Mouse (Mus musculus): Measurements from ENCODE around the gene Il3.

DNA sequence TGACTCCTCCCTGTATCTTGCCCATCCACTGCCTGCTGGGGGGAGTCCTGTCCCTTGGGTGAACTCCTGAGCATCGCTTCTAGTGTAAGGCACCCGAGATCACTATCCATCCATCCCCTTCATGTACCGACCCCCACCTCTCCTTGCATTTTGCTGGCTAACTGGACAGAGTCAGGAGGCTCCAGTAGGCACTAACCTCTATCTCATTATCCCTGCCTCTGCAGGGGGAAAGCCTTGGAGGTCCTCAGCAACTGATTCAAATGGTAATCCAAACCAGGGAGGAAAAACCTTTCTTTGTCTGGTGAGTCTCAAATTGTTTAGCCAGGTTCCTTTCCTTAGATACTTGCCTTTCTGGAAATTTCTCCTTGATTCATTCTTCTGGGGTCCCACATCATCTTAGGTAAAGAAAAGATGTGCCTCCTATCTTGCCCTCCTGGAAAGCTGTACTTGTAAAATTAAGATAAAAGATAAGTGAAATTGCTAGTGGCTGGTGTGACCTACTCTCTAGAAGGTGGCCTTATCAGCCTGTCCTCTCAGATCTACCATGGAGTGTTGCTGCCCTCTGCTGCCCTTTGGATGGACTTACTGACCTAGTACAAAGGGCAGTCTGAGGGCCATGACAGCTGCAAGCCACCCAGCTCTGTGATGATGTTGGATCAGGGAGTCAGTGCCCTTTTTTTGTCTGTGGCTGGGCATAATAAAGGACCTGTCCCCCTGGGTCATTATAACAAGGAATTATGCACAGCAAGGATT, 10.3 kb downstream of the Il3 start:
- TF ChIP-seq POLR2A (IDR thresholded peaks at IDR 0.05; ENCODE audit: insufficient read length, low read depth): no peak
- no peak for TF ChIP-seq POLR2AphosphoS2 (IDR thresholded peaks at IDR 0.05; ENCODE audit: insufficient read length, low read depth)
- TF ChIP-seq TCF12 (IDR thresholded peaks at IDR 0.05; ENCODE audit: insufficient read depth, poor library complexity, severe bottlenecking): no peak
- TF ChIP-seq USF1 (IDR thresholded peaks at IDR 0.05; ENCODE audit: low read depth): no peak

All from myocyte (in vitro differentiated cells).